ENCODE assay signal across 33 mouse cellular contexts in the genomic region with DNA sequence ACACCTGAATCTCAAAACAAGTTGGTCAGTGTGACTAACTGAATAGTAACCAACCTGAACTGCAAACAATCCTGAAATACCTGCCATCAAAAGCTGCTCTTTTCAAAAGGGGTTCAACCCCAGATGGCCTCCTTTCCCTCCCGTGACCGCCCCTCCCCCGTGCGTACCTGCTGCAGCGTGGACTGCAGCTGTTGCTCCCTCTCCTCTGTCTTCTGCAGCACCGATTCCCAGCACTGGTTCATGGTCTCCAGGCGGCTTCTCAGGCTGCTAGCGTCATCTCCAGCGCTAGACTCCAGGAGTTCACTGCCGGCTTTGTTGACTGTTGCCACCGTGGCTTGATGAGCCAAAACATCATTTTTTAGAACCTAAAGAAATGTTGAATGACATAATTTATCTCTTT. TPM values are rescaled to one million over a fixed set of nuclear protein-coding genes. Genes with fewer than 3 reads are reported as not detected.
"Had no signal": no experiment of that assay in that cellular context is flagged by ENCODE, and none has a peak within 500 bp of the region (broad histone marks: within the 10 kb centered on the region; RNA-seq: fewer than 3 reads in every experiment).

No protein-coding gene starts in this region.

- DNase-seq: gastrocnemius, postnatal 14 days; gastrocnemius, postnatal 36 days; heart, adult 2 months; heart, postnatal 14 days; heart, postnatal 36 days; kidney, adult 11 months; kidney, adult 9 months; layer of hippocampus, postnatal 36 days; left cerebral cortex, postnatal 4 days had no signal

- H3K27me3 ChIP-seq: heart, embryonic 13.5 days; heart, embryonic 15.5 days; kidney, embryonic 15.5 days; limb, embryonic 13.5 days; limb, embryonic 15.5 days; liver, embryonic 12.5 days had no signal

- H3K4me1 ChIP-seq: heart, embryonic 13.5 days; heart, embryonic 15.5 days; kidney, embryonic 15.5 days; limb, embryonic 13.5 days; limb, embryonic 15.5 days; liver, embryonic 12.5 days had no signal

- H3K9ac ChIP-seq: heart, embryonic 13.5 days; heart, embryonic 15.5 days; hindbrain, embryonic 14.5 days; kidney, embryonic 15.5 days; limb, embryonic 13.5 days; limb, embryonic 15.5 days; liver, embryonic 12.5 days; liver, embryonic 14.5 days had no signal

- H3K4me2 ChIP-seq: heart, embryonic 11.5 days; heart, embryonic 13.5 days; heart, embryonic 15.5 days; hindbrain, embryonic 14.5 days; kidney, embryonic 15.5 days; limb, embryonic 13.5 days; limb, embryonic 15.5 days; liver, embryonic 12.5 days had no signal

- ATAC-seq: forebrain, embryonic 16.5 days; hindbrain, postnatal 0 days; liver, embryonic 12.5 days had no signal

- H3K9me3 ChIP-seq: heart, embryonic 13.5 days; heart, embryonic 15.5 days; kidney, embryonic 15.5 days; limb, embryonic 13.5 days; limb, embryonic 15.5 days; liver, embryonic 12.5 days had no signal

- H3K4me3 ChIP-seq: heart, adult 2 months; heart, embryonic 13.5 days; heart, embryonic 15.5 days; kidney, embryonic 15.5 days; limb, embryonic 13.5 days; limb, embryonic 15.5 days; liver, embryonic 12.5 days had no signal

- H3K27ac ChIP-seq: heart, adult 2 months; heart, embryonic 13.5 days; heart, embryonic 15.5 days; hindbrain, embryonic 14.5 days; hindbrain, postnatal 0 days; kidney, embryonic 15.5 days; kidney, postnatal 0 days; limb, embryonic 13.5 days; limb, embryonic 15.5 days; liver, embryonic 12.5 days; liver, embryonic 14.5 days had no signal

RNA-seq across cellular contexts. Expression of gene Bmp8a, which starts 38.5 kb away (rescaled TPM):
- total RNA-seq: heart, adult 2 months; hematopoietic stem cell, adult 5-6 weeks; layer of hippocampus, adult 18-20 months; layer of hippocampus, postnatal 10 days; layer of hippocampus, postnatal 36 days; left cerebral cortex, adult 8-10 months; liver, adult 2 months had no signal
- polyA plus RNA-seq: heart, adult 2 months; heart, embryonic 15.5 days; heart, postnatal 0 days; liver, adult 2 months had no signal

RNA-seq across cellular contexts. Expression of gene Oxct2a, which starts 58.2 kb away (rescaled TPM):
- total RNA-seq: heart, adult 2 months; heart, postnatal 14 days; heart, postnatal 36 days; hematopoietic stem cell, adult 5-6 weeks; layer of hippocampus, adult 18-20 months; layer of hippocampus, postnatal 10 days; left cerebral cortex, postnatal 10 days; left cerebral cortex, postnatal 25 days; liver, adult 2 months had no signal
- polyA plus RNA-seq: forebrain, embryonic 16.5 days; frontal cortex, adult 2 months; heart, embryonic 11.5 days; heart, embryonic 13.5 days; heart, embryonic 15.5 days; heart, postnatal 0 days; hindbrain, embryonic 11.5 days; intestine, embryonic 14.5 days; kidney, embryonic 15.5 days; kidney, postnatal 0 days; limb, embryonic 11.5 days; limb, embryonic 13.5 days; liver, adult 2 months had no signal
